12 mouse cellular contexts compared by ENCODE assay signal in the genomic region with DNA sequence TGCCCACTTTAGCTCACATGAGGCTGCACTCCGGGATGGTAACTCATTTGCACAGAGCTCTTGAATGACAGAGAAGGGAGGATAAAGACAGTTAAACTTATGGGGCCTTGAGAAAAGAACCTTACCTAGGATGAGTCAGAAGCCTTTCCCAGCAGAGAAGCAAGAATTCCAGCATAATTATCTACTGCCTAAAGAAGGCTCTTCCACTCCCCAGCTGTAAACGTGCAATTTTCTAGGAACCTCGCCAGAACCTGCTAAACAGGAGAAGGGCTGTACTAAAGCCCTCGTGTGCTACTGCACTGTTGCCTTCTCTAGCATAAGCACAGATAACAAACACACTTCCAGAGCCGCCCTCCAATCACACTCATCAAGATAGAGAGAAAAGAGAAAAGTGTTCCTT.
DNase-seq lines count a peak whose midpoint lies in the region; ATAC-seq and TF ChIP-seq lines count a peak whose summit lies in the region.
"Had no signal": no experiment of that assay in that cellular context is flagged by ENCODE, and none has a peak within 500 bp of the region (broad histone marks: within the 10 kb centered on the region; RNA-seq: fewer than 3 reads in every experiment).

No protein-coding gene starts in this region.

- DNase-seq in adrenal gland, postnatal 10 days = peak; percentile 2
- DNase-seq in adrenal gland, postnatal 25 days = no peak
- DNase-seq in thymus, postnatal 0 days (ENCODE audit: low spot score) = peak; percentile 20
- DNase-seq in thymus, postnatal 25 days = no peak
- DNase-seq in left cerebral cortex, adult 8-10 months (ENCODE audit: low spot score in 2 of 2) = no peak
- DNase-seq: cerebellum, adult 2 months; right cerebral cortex, postnatal 14 days had no signal

- peak overlapping the region; percentile 60 for H3K4me2 ChIP-seq in intestine, postnatal 0 days (replicated peaks; ENCODE audit: low read depth)
- no peak overlapping the region for H3K4me2 ChIP-seq in forebrain, embryonic 16.5 days (ENCODE audit: low read length)

- peaks cover 3% of the 10 kb centered on the region for H3K4me1 ChIP-seq in intestine, postnatal 0 days (replicated peaks; ENCODE audit: control insufficient read depth, insufficient read depth, low read length)
- peaks cover 5% of the 10 kb centered on the region for H3K4me1 ChIP-seq in forebrain, embryonic 16.5 days (replicated peaks; ENCODE audit: control insufficient read depth, insufficient read depth, low read length)
- H3K4me1 ChIP-seq: hindbrain, embryonic 15.5 days had no signal

- WGBS in intestine, postnatal 0 days = 24% methylated on average over 5 of the region's 5 CpGs
- 59% methylated on average over 5 of the region's 5 CpGs for WGBS in forebrain, embryonic 16.5 days

- H3K27ac ChIP-seq in intestine, postnatal 0 days (ENCODE audit: low read depth, low read length) = peak overlapping the region; percentile 80; the same call in 1 of the 2 replicates
- no peak overlapping the region for H3K27ac ChIP-seq in forebrain, embryonic 16.5 days (ENCODE audit: low read length)

- no peak overlapping the region for H3K9ac ChIP-seq in intestine, postnatal 0 days (ENCODE audit: low read depth, low read length)
- H3K9ac ChIP-seq in forebrain, embryonic 16.5 days (replicated peaks; ENCODE audit: low read depth, low read length) = no peak overlapping the region
- H3K9ac ChIP-seq: hindbrain, embryonic 15.5 days; kidney, embryonic 15.5 days had no signal

- no peaks in the 10 kb centered on the region for H3K27me3 ChIP-seq in intestine, postnatal 0 days (replicated peaks; ENCODE audit: control insufficient read depth, insufficient read depth, low read length)
- no peaks in the 10 kb centered on the region for H3K27me3 ChIP-seq in forebrain, embryonic 16.5 days (replicated peaks; ENCODE audit: control insufficient read depth, insufficient read depth, low read length)
- H3K27me3 ChIP-seq: hindbrain, embryonic 15.5 days; kidney, embryonic 15.5 days had no signal

- no peak for TF ChIP-seq CTCF in intestine, postnatal 0 days (IDR thresholded peaks at IDR 0.05; ENCODE audit: low read depth)

- ATAC-seq in intestine, postnatal 0 days = no peak
- peak; percentile 42 for ATAC-seq in megakaryocyte-erythroid progenitor cell, adult 5-6 weeks (replicated peaks; ENCODE audit: low FRiP score, low TSS enrichment, poor library complexity, severe bottlenecking)
- ATAC-seq in forebrain, embryonic 16.5 days = no peak

- no peaks in the 10 kb centered on the region for H3K36me3 ChIP-seq in intestine, postnatal 0 days (ENCODE audit: control insufficient read depth, insufficient read depth)
- no peaks in the 10 kb centered on the region for H3K36me3 ChIP-seq in forebrain, embryonic 16.5 days (ENCODE audit: control insufficient read depth, insufficient read depth)
- H3K36me3 ChIP-seq: hindbrain, embryonic 15.5 days; kidney, embryonic 15.5 days had no signal

- no peaks in the 10 kb centered on the region for H3K9me3 ChIP-seq in intestine, postnatal 0 days (ENCODE audit: control insufficient read depth)
- H3K9me3 ChIP-seq in forebrain, embryonic 16.5 days (ENCODE audit: control insufficient read depth, low read length) = no peaks in the 10 kb centered on the region
- H3K9me3 ChIP-seq: hindbrain, embryonic 15.5 days; kidney, embryonic 15.5 days had no signal

- no peak overlapping the region for H3K4me3 ChIP-seq in intestine, postnatal 0 days (ENCODE audit: low read depth, low read length)
- H3K4me3 ChIP-seq in forebrain, embryonic 16.5 days (replicated peaks; ENCODE audit: low read length) = no peak overlapping the region

Comparison
In these comparisons a context has a peak if more than half of its experiments do, and no peak if none do; other contexts are left out.
1. DNase-seq: peak in adrenal gland, postnatal 10 days (single experiment) and thymus, postnatal 0 days (single experiment); none in adrenal gland, postnatal 25 days (single experiment), thymus, postnatal 25 days (single experiment) and left cerebral cortex, adult 8-10 months (0 of 2).